In genomic region chr15:97717861-97718534, GRCm38 (mm10) we compare ENCODE assay signal across 8 mouse cellular contexts. TPM values are rescaled to one million over a fixed set of nuclear protein-coding genes. Genes with fewer than 3 reads are reported as not detected.
DNase-seq lines count a peak whose midpoint lies in the region; ATAC-seq and TF ChIP-seq lines count a peak whose summit lies in the region.

No protein-coding gene starts in this region.

- H3K36me3 ChIP-seq in embryonic facial prominence, embryonic 14.5 days (ENCODE audit: control insufficient read depth, insufficient read depth, low read length) = no peaks in the 10 kb centered on the region
- no peaks in the 10 kb centered on the region for H3K36me3 ChIP-seq in hindbrain, postnatal 0 days (ENCODE audit: insufficient read depth, low read length)
- H3K36me3 ChIP-seq in limb, embryonic 14.5 days (ENCODE audit: control insufficient read depth, insufficient read depth, low read length) = no peaks in the 10 kb centered on the region
- H3K36me3 ChIP-seq in neural tube, embryonic 14.5 days (ENCODE audit: control insufficient read depth, insufficient read depth, low read length) = no peaks in the 10 kb centered on the region

- peak overlapping the region; percentile 25; the same call in 1 of the 2 replicates for H3K27ac ChIP-seq in layer of hippocampus, adult 2 months
- no peak overlapping the region for H3K27ac ChIP-seq in embryonic facial prominence, embryonic 14.5 days (replicated peaks; ENCODE audit: low read depth, low read length)
- no peak overlapping the region for H3K27ac ChIP-seq in hindbrain, postnatal 0 days
- H3K27ac ChIP-seq in limb, embryonic 14.5 days (replicated peaks; ENCODE audit: low read depth, low read length) = no peak overlapping the region
- H3K27ac ChIP-seq in neural tube, embryonic 14.5 days (ENCODE audit: low read depth, low read length) = no peak overlapping the region

- no peak for TF ChIP-seq POLR2A in limb, embryonic 14.5 days (IDR thresholded peaks at IDR 0.05; ENCODE audit: borderline replicate concordance, extremely low read depth, insufficient read depth, insufficient read length)

- peak; percentile 90 for TF ChIP-seq CTCF in layer of hippocampus, adult 2 months (conservative IDR thresholded peaks at IDR 0.05)
- peak; percentile 85 for TF ChIP-seq CTCF in hindbrain, postnatal 0 days (IDR thresholded peaks at IDR 0.05; ENCODE audit: low read depth)

- DNase-seq in layer of hippocampus, adult 2 months (ENCODE audit: low spot score in 2 of 2) = peak; percentile 32 to 49
- no peak for DNase-seq in layer of hippocampus, adult 9-10 months (ENCODE audit: low spot score)
- peak; percentile 75 for DNase-seq in adrenal gland, postnatal 10 days
- peak; percentile 90 for DNase-seq in embryonic facial prominence, embryonic 14.5 days (ENCODE audit: low spot score)
- peak; percentile 89 for DNase-seq in hindbrain, postnatal 0 days (ENCODE audit: low spot score)
- DNase-seq in limb, embryonic 14.5 days (ENCODE audit: low spot score) = peak; percentile 89
- DNase-seq in thymus, postnatal 36 days = peak; percentile 78 to 81

- H3K4me1 ChIP-seq in embryonic facial prominence, embryonic 14.5 days (ENCODE audit: control insufficient read depth, insufficient read depth, low read length) = peaks cover 10% of the 10 kb centered on the region; the same call in 1 of the 2 replicates
- no peaks in the 10 kb centered on the region for H3K4me1 ChIP-seq in hindbrain, postnatal 0 days (ENCODE audit: insufficient read depth, low read length)
- H3K4me1 ChIP-seq in limb, embryonic 14.5 days (ENCODE audit: control insufficient read depth, insufficient read depth, low read length) = peaks cover 16% of the 10 kb centered on the region; the same call in 1 of the 2 replicates
- H3K4me1 ChIP-seq in neural tube, embryonic 14.5 days (ENCODE audit: control insufficient read depth, insufficient read depth, low read length) = 0 out of 2 replicates have a peak, but pooled peaks cover 5% of the 10 kb centered on the region

- no peaks in the 10 kb centered on the region for H3K9me3 ChIP-seq in embryonic facial prominence, embryonic 14.5 days (ENCODE audit: control insufficient read depth, low read length)
- no peaks in the 10 kb centered on the region for H3K9me3 ChIP-seq in hindbrain, postnatal 0 days (ENCODE audit: low read length)
- H3K9me3 ChIP-seq in limb, embryonic 14.5 days (ENCODE audit: control insufficient read depth, low read length) = no peaks in the 10 kb centered on the region
- H3K9me3 ChIP-seq in neural tube, embryonic 14.5 days (ENCODE audit: control insufficient read depth, low read length) = no peaks in the 10 kb centered on the region

- H3K4me2 ChIP-seq in embryonic facial prominence, embryonic 14.5 days (ENCODE audit: low read depth, low read length) = no peak overlapping the region
- no peak overlapping the region for H3K4me2 ChIP-seq in hindbrain, postnatal 0 days (ENCODE audit: low read depth, low read length)
- H3K4me2 ChIP-seq in limb, embryonic 14.5 days (replicated peaks; ENCODE audit: low read depth, low read length, severe bottlenecking) = no peak overlapping the region
- H3K4me2 ChIP-seq in neural tube, embryonic 14.5 days (ENCODE audit: low read depth, low read length) = no peak overlapping the region

- H3K4me3 ChIP-seq in layer of hippocampus, adult 2 months = no peak overlapping the region
- H3K4me3 ChIP-seq in embryonic facial prominence, embryonic 14.5 days (ENCODE audit: low read depth, low read length) = no peak overlapping the region
- H3K4me3 ChIP-seq in hindbrain, postnatal 0 days (ENCODE audit: low read length) = no peak overlapping the region
- H3K4me3 ChIP-seq in limb, embryonic 14.5 days (replicated peaks; ENCODE audit: low read length) = no peak overlapping the region
- H3K4me3 ChIP-seq in neural tube, embryonic 14.5 days (ENCODE audit: low read depth, low read length) = no peak overlapping the region

- H3K9ac ChIP-seq in embryonic facial prominence, embryonic 14.5 days (ENCODE audit: low read depth, low read length) = no peak overlapping the region
- no peak overlapping the region for H3K9ac ChIP-seq in hindbrain, postnatal 0 days (replicated peaks; ENCODE audit: low read length)
- no peak overlapping the region for H3K9ac ChIP-seq in limb, embryonic 14.5 days (ENCODE audit: low read depth, low read length, severe bottlenecking)
- no peak overlapping the region for H3K9ac ChIP-seq in neural tube, embryonic 14.5 days (replicated peaks; ENCODE audit: low read depth, low read length)

- H3K27me3 ChIP-seq in embryonic facial prominence, embryonic 14.5 days (replicated peaks; ENCODE audit: control insufficient read depth, insufficient read depth, low read length) = no peaks in the 10 kb centered on the region
- H3K27me3 ChIP-seq in hindbrain, postnatal 0 days (ENCODE audit: insufficient read depth, low read length) = no peaks in the 10 kb centered on the region
- H3K27me3 ChIP-seq in limb, embryonic 14.5 days (ENCODE audit: control insufficient read depth, insufficient read depth, low read length) = no peaks in the 10 kb centered on the region
- no peaks in the 10 kb centered on the region for H3K27me3 ChIP-seq in neural tube, embryonic 14.5 days (ENCODE audit: control insufficient read depth, insufficient read depth, low read length)

- 20% methylated on average over 12 of the region's 12 CpGs for WGBS in embryonic facial prominence, embryonic 14.5 days
- 27% methylated on average over 12 of the region's 12 CpGs for WGBS in hindbrain, postnatal 0 days
- 22% methylated on average over 12 of the region's 12 CpGs for WGBS in limb, embryonic 14.5 days
- WGBS in neural tube, embryonic 14.5 days = 35% methylated on average over 12 of the region's 12 CpGs

- ATAC-seq in embryonic facial prominence, embryonic 14.5 days (ENCODE audit: low read depth) = peak; percentile 80
- ATAC-seq in hindbrain, postnatal 0 days = peak; percentile 45; the same call in 1 of the 2 replicates
- peak; percentile 72 for ATAC-seq in limb, embryonic 14.5 days (ENCODE audit: low FRiP score, low read depth)
- ATAC-seq in neural tube, embryonic 14.5 days (ENCODE audit: low read depth) = peak; percentile 58; the same call in 1 of the 2 replicates

RNA-seq across cellular contexts. Expression of gene Rpap3, which starts 12.4 kb away (rescaled TPM):
- 10 to 100 TPM; 25.6 to 25.9 TPM for total RNA-seq in layer of hippocampus, adult 2 months (2021)
- 10 to 100 TPM; 14.1 to 18.8 TPM for total RNA-seq in adrenal gland, postnatal 10 days (2021)
- polyA plus RNA-seq in embryonic facial prominence, embryonic 14.5 days (2014; fragmentation: Nextera tagmentation; extraction: Ambion mirVana) = 25.4 and 29.6 TPM in 2 replicates
- 14.1 and 19.2 TPM in 2 replicates for total RNA-seq in hindbrain, postnatal 0 days (2014; rRNA removed)
- 38.1 and 41.6 TPM in 2 replicates for polyA plus RNA-seq in hindbrain, postnatal 0 days (2015; fragmentation: Nextera tagmentation; extraction: Ambion mirVana)
- polyA plus RNA-seq in limb, embryonic 14.5 days (2012; rRNA removed) = 15.2 and 22.7 TPM in 2 replicates
- 31.1 and 31.4 TPM in 2 replicates for polyA plus RNA-seq in limb, embryonic 14.5 days (2014; fragmentation: Nextera tagmentation; extraction: Ambion mirVana)
- polyA plus RNA-seq in neural tube, embryonic 14.5 days (2014; fragmentation: Nextera tagmentation; extraction: Ambion mirVana) = 41.5 and 46.3 TPM in 2 replicates

RNA-seq across cellular contexts. Expression of gene Endou, which starts 13.1 kb away (rescaled TPM):
- under 1 TPM; 0.59 to 0.96 TPM for total RNA-seq in layer of hippocampus, adult 2 months (2021)
- total RNA-seq in adrenal gland, postnatal 10 days (2021) = 1 to 10 TPM; 1.1 to 1.2 TPM
- 4.1 and 6.2 TPM in 2 replicates for polyA plus RNA-seq in embryonic facial prominence, embryonic 14.5 days (2014; fragmentation: Nextera tagmentation; extraction: Ambion mirVana)
- 0.10 TPM in 1 of 2 replicates, not detected in the other for total RNA-seq in hindbrain, postnatal 0 days (2014; rRNA removed)
- polyA plus RNA-seq in hindbrain, postnatal 0 days (2015; fragmentation: Nextera tagmentation; extraction: Ambion mirVana) = 0.44 and 0.49 TPM in 2 replicates
- polyA plus RNA-seq in limb, embryonic 14.5 days (2012; rRNA removed) = 7.1 and 9.4 TPM in 2 replicates
- 8.7 and 11.6 TPM in 2 replicates for polyA plus RNA-seq in limb, embryonic 14.5 days (2014; fragmentation: Nextera tagmentation; extraction: Ambion mirVana)
- 0.41 TPM in 1 of 2 replicates, not detected in the other for polyA plus RNA-seq in neural tube, embryonic 14.5 days (2014; fragmentation: Nextera tagmentation; extraction: Ambion mirVana)

RNA-seq across cellular contexts. Expression of gene Rapgef3, which starts 49.8 kb away (rescaled TPM):
- 10 to 100 TPM; 45.5 to 46.8 TPM for total RNA-seq in layer of hippocampus, adult 2 months (2021)
- total RNA-seq in adrenal gland, postnatal 10 days (2021) = 10 to 100 TPM; 22.1 to 24.2 TPM
- polyA plus RNA-seq in embryonic facial prominence, embryonic 14.5 days (2014; fragmentation: Nextera tagmentation; extraction: Ambion mirVana) = 8.0 and 8.3 TPM in 2 replicates
- total RNA-seq in hindbrain, postnatal 0 days (2014; rRNA removed) = 26.4 and 41.9 TPM in 2 replicates
- 10.3 and 12.2 TPM in 2 replicates for polyA plus RNA-seq in hindbrain, postnatal 0 days (2015; fragmentation: Nextera tagmentation; extraction: Ambion mirVana)
- 21.7 and 30.9 TPM in 2 replicates for polyA plus RNA-seq in limb, embryonic 14.5 days (2012; rRNA removed)
- polyA plus RNA-seq in limb, embryonic 14.5 days (2014; fragmentation: Nextera tagmentation; extraction: Ambion mirVana) = 8.0 and 8.4 TPM in 2 replicates
- 6.7 and 9.5 TPM in 2 replicates for polyA plus RNA-seq in neural tube, embryonic 14.5 days (2014; fragmentation: Nextera tagmentation; extraction: Ambion mirVana)
